Mouse (Mus musculus) hindbrain, postnatal 0 days (tissue): ENCODE results near the gene Tmc3. TPM values are rescaled to one million over a fixed set of nuclear protein-coding genes. Genes with fewer than 3 reads are reported as not detected.
A peak's percentile ranks its signal among the peaks of the same experiment; 100 is the strongest.

Experiments
- ATAC-seq: fragments of 200-750 bp; cut with Nextera tagmentation; 2 replicates; pipeline ENCODE4 v1.8.0; 2017; ENCODE audit warnings: mild to moderate bottlenecking, moderate TSS enrichment, moderate library complexity
- DNase-seq: peaks from one replicate; pipeline ENCODE4 v3.0.0-alpha.2; 2015; ENCODE audit warnings: low spot score
- H3K27ac ChIP-seq: fragments of 300-500 bp; sonication (generic); 2 replicates; pipeline ENCODE4 v1.5.1; 2014; ENCODE audit warnings: mild to moderate bottlenecking
- H3K27me3 ChIP-seq: fragments of 300-500 bp; sonication (generic); 2 replicates; pipeline ENCODE4 v1.6.1; 2014; ENCODE audit warnings: low read length, mixed read lengths; ENCODE audit not compliant: insufficient read depth
- H3K36me3 ChIP-seq: fragments of 300-500 bp; sonication (generic); 2 replicates; pipeline ENCODE4 v1.6.1; 2014; ENCODE audit warnings: low read length, mixed read lengths; ENCODE audit not compliant: insufficient read depth
- H3K4me1 ChIP-seq: fragments of 300-500 bp; sonication (generic); 2 replicates; pipeline ENCODE4 v1.6.1; 2014; ENCODE audit warnings: antibody characterized with exemption, low read length, mixed read lengths; ENCODE audit not compliant: insufficient read depth
- H3K4me2 ChIP-seq: fragments of 300-500 bp; sonication (generic); 2 replicates; pipeline ENCODE4 v1.6.1; 2014; ENCODE audit warnings: low read depth, mild to moderate bottlenecking, low read length, moderate library complexity, mixed read lengths
- H3K4me3 ChIP-seq: fragments of 300-500 bp; sonication (generic); 2 replicates; pipeline ENCODE4 v1.5.1; 2014; ENCODE audit warnings: low read length
- H3K9ac ChIP-seq: fragments of 300-500 bp; sonication (generic); replicated peaks from 2 replicates; pipeline ENCODE4 v1.6.1; 2014; ENCODE audit warnings: mild to moderate bottlenecking, low read length, moderate library complexity, mixed read lengths
- H3K9me3 ChIP-seq: fragments of 300-500 bp; sonication (generic); 2 replicates; pipeline ENCODE4 v1.6.1; 2016; ENCODE audit warnings: low read length, mixed read lengths
- CTCF ChIP-seq: IDR thresholded peaks from 2 replicates; pipeline ENCODE4 v1.5.1; 2016; ENCODE audit warnings: antibody characterized with exemption, control low read depth, low read depth
- WGBS: fragments of 180-500 bp; shearing (Covaris S2); extraction: QIAGEN DNeasy Blood & Tissue Kit; methylation state at CpG from one replicate; pipeline ENCODE4 v1.1.7; 2014; 5-methylcytosine and 5-hydroxymethylcytosine counted together
- polyA plus RNA-seq: library from polyadenylated mRNA; unstranded; fragments of >200 nt; fragmentation: Nextera tagmentation; extraction: Ambion mirVana; gene quantifications from 2 replicates; pipeline ENCODE4 v1.2.1, GENCODE M21; 2015
- total RNA-seq: library from RNA; depleted of rRNA; stranded (reverse); fragments of >200 nt; gene quantifications from 2 replicates; pipeline ENCODE4 v1.2.3, GENCODE M21; 2014

Tmc3 gene
- total and polyA plus RNA-seq, 2 experiments from 2014 or later: 0.29 to 0.94 TPM

- DNase-seq: peak; percentile 68
- ATAC-seq: no peak
- H3K9me3 ChIP-seq: no peaks in the 10 kb centered on the region
- H3K27ac ChIP-seq: no peak overlapping the region
- H3K9ac ChIP-seq: no peak overlapping the region
- no peaks in the 10 kb centered on the region for H3K36me3 ChIP-seq
- no peak overlapping the region for H3K4me2 ChIP-seq
- H3K4me3 ChIP-seq: no peak overlapping the region
- no peaks in the 10 kb centered on the region for H3K27me3 ChIP-seq
- H3K4me1 ChIP-seq: peaks cover 9% of the 10 kb centered on the region; the same call in 1 of the 2 replicates
- 45% methylated on average over 2 of the region's 2 CpGs for WGBS
- no peak for TF ChIP-seq CTCF
These were observed 51.0 kb downstream of the Tmc3 start for GRCm38 (mm10) chr7:83635726-83636125.

GRCm38 (mm10) chr7:83636425-83636824 is 51.7 kb downstream of the Tmc3 start:
- DNase-seq: no peak
- Histone ChIP-seq H3K4me2 (no peak overlapping the region), H3K9ac (no peak overlapping the region), H3K36me3 (no peaks in the 10 kb centered on the region), H3K27ac (no peak overlapping the region), H3K9me3 (no peaks in the 10 kb centered on the region), H3K27me3 (no peaks in the 10 kb centered on the region), H3K4me1 (peaks cover 2% of the 10 kb centered on the region; the same call in 1 of the 2 replicates), H3K4me3 (no peak overlapping the region)
- no peak for ATAC-seq
- TF ChIP-seq CTCF: no peak
- WGBS: 81% methylated on average over 8 of the region's 8 CpGs

GRCm38 (mm10) chr7:83637781-83638583 is 53.3 kb downstream of the Tmc3 start:
- no peak for ATAC-seq
- no peaks in the 10 kb centered on the region for H3K27me3 ChIP-seq
- H3K27ac ChIP-seq: no peak overlapping the region
- no peaks in the 10 kb centered on the region for H3K9me3 ChIP-seq
- H3K4me2 ChIP-seq: no peak overlapping the region
- no peaks in the 10 kb centered on the region for H3K36me3 ChIP-seq
- no peak for TF ChIP-seq CTCF
- no peak overlapping the region for H3K9ac ChIP-seq
- H3K4me3 ChIP-seq: no peak overlapping the region
- no peak for DNase-seq
- H3K4me1 ChIP-seq: no peaks in the 10 kb centered on the region
- 91% methylated on average over 8 of the region's 8 CpGs for WGBS

- Histone ChIP-seq H3K9me3 (no peaks in the 10 kb centered on the region), H3K27me3 (no peaks in the 10 kb centered on the region), H3K36me3 (no peaks in the 10 kb centered on the region), H3K27ac (no peak overlapping the region), H3K9ac (no peak overlapping the region), H3K4me3 (no peak overlapping the region), H3K4me1 (no peaks in the 10 kb centered on the region), H3K4me2 (no peak overlapping the region)
- WGBS: 84% methylated on average over 3 of the region's 3 CpGs
- TF ChIP-seq CTCF: no peak
- no peak for DNase-seq
- no peak for ATAC-seq
These were observed 54.4 kb downstream of the Tmc3 start for GRCm38 (mm10) chr7:83639084-83639483.

- no peak overlapping the region for H3K4me2 ChIP-seq
- H3K4me3 ChIP-seq: no peak overlapping the region
- H3K27me3 ChIP-seq: no peaks in the 10 kb centered on the region
- no peak for ATAC-seq
- H3K36me3 ChIP-seq: no peaks in the 10 kb centered on the region
- H3K9me3 ChIP-seq: no peaks in the 10 kb centered on the region
- WGBS: 92% methylated on average over 5 of the region's 5 CpGs
- DNase-seq: no peak
- no peak for TF ChIP-seq CTCF
- H3K27ac ChIP-seq: no peak overlapping the region
- no peaks in the 10 kb centered on the region for H3K4me1 ChIP-seq
- H3K9ac ChIP-seq: no peak overlapping the region
These were observed 55.9 kb downstream of the Tmc3 start for GRCm38 (mm10) chr7:83640581-83640980.

GRCm38 (mm10) chr7:83641163-83641562 is 56.4 kb downstream of the Tmc3 start:
- no peak overlapping the region for H3K4me2 ChIP-seq
- no peak overlapping the region for H3K27ac ChIP-seq

GRCm38 (mm10) chr7:83643581-83643980 is 58.9 kb downstream of the Tmc3 start:
- H3K4me1 ChIP-seq: no peaks in the 10 kb centered on the region
- 79% methylated on average over 6 of the region's 6 CpGs for WGBS
- no peaks in the 10 kb centered on the region for H3K9me3 ChIP-seq
- no peak for TF ChIP-seq CTCF
- no peak overlapping the region for H3K27ac ChIP-seq
- ATAC-seq: no peak
- no peak overlapping the region for H3K4me2 ChIP-seq
- no peaks in the 10 kb centered on the region for H3K27me3 ChIP-seq
- H3K9ac ChIP-seq: no peak overlapping the region
- DNase-seq: no peak
- no peak overlapping the region for H3K4me3 ChIP-seq
- no peaks in the 10 kb centered on the region for H3K36me3 ChIP-seq

More at GRCm38 (mm10) chr7:83641163-83641562, 56.4 kb downstream of the Tmc3 start:
- no peak for ATAC-seq
- no peaks in the 10 kb centered on the region for H3K27me3 ChIP-seq
- no peaks in the 10 kb centered on the region for H3K4me1 ChIP-seq
- WGBS: 64% methylated on average over 2 of the region's 2 CpGs
- H3K9ac ChIP-seq: no peak overlapping the region
- no peaks in the 10 kb centered on the region for H3K9me3 ChIP-seq
- H3K4me3 ChIP-seq: no peak overlapping the region
- DNase-seq: no peak
- no peaks in the 10 kb centered on the region for H3K36me3 ChIP-seq
- no peak for TF ChIP-seq CTCF
